8 mouse cellular contexts compared by ENCODE assay signal in genomic region chr3:146945887-146946286, GRCm38 (mm10).
DNase-seq lines count a peak whose midpoint lies in the region; ATAC-seq lines count a peak whose summit lies in the region.

No protein-coding gene starts in this region.

- H3K9ac ChIP-seq in hindbrain, embryonic 14.5 days = peak overlapping the region; percentile 55

- peaks cover 6% of the 10 kb centered on the region for H3K36me3 ChIP-seq in hindbrain, embryonic 14.5 days (replicated peaks; ENCODE audit: control insufficient read depth, insufficient read depth)

- H3K4me3 ChIP-seq in hindbrain, embryonic 14.5 days (replicated peaks; ENCODE audit: low read length) = peak overlapping the region; percentile 32

- H3K9me3 ChIP-seq in hindbrain, embryonic 14.5 days (ENCODE audit: control insufficient read depth, low read length) = no peaks in the 10 kb centered on the region

- H3K27me3 ChIP-seq in hindbrain, embryonic 14.5 days (ENCODE audit: control insufficient read depth, insufficient read depth, low read length) = no peaks in the 10 kb centered on the region

- H3K4me2 ChIP-seq in hindbrain, embryonic 14.5 days (replicated peaks) = peak overlapping the region; percentile 62

- peak; percentile 32 for DNase-seq in T-cell, adult 2 months (ENCODE audit: low spot score)
- peak; percentile 83 to 86 for DNase-seq in cerebellum, postnatal 10 days
- DNase-seq in frontal cortex, postnatal 14 days (ENCODE audit: low spot score in 2 of 2) = peak; percentile 49 to 68
- DNase-seq in hindbrain, embryonic 14.5 days (ENCODE audit: low spot score) = peak; percentile 88
- DNase-seq in layer of hippocampus, postnatal 25 days (ENCODE audit: extremely low spot score in 1 of 2, low spot score in 1 of 2) = peak; percentile 54 to 64
- DNase-seq in lung, postnatal 14 days = peak; percentile 61
- DNase-seq in retina, postnatal 1 day = peak; percentile 88
- peak; percentile 58 for DNase-seq in yolk sac, embryonic 10.5 days (ENCODE audit: low spot score)

- 0 out of 2 replicates have a peak overlapping the region, but pooled peaks have one; percentile 38 for H3K27ac ChIP-seq in hindbrain, embryonic 14.5 days

- H3K4me1 ChIP-seq in hindbrain, embryonic 14.5 days (replicated peaks; ENCODE audit: control insufficient read depth, insufficient read depth, low read length) = no peaks in the 10 kb centered on the region

- under 1% methylated on average over 13 of the region's 13 CpGs for WGBS in hindbrain, embryonic 14.5 days

- peak; percentile 74 for ATAC-seq in hindbrain, embryonic 14.5 days (ENCODE audit: low FRiP score)

Comparison
In these comparisons a context has a peak if more than half of its experiments do, and no peak if none do; other contexts are left out.
1. Peak in every context shown above with its lines: DNase-seq, ATAC-seq, H3K4me3 ChIP-seq and H3K27ac ChIP-seq.
2. DNase-seq: peak in every context shown above with its lines; median percentile 88 in hindbrain, embryonic 14.5 days; 88 in retina, postnatal 1 day; 84 in cerebellum, postnatal 10 days; 61 in lung, postnatal 14 days; 59 in layer of hippocampus, postnatal 25 days; 58 in frontal cortex, postnatal 14 days; 58 in yolk sac, embryonic 10.5 days; 32 in T-cell, adult 2 months.